Mouse (Mus musculus) layer of hippocampus, postnatal 10 days (tissue): ENCODE measurements around the gene Tmem98. TPM values are rescaled to one million over a fixed set of nuclear protein-coding genes. Genes with fewer than 3 reads are reported as not detected.

ENCODE experiments used
- DNase-seq, 2 experiments: peaks; one replicate each; pipeline ENCODE4 v3.0.0; 2021; ENCODE audit warnings: low spot score in 2 of 2
- long read RNA-seq: library from polyadenylated mRNA; stranded (forward); transcript quantifications from one replicate; pipeline ENCODE4 v2.0.0, GENCODE M21; 2023
- total RNA-seq, 2 experiments: library from RNA; stranded (reverse); gene quantifications; 2 replicates each; pipeline ENCODE4 v1.2.3; 2021

The Tmem98 gene
- 1 to 10 TPM; 5.8 to 6.3 TPM for total RNA-seq
- long read RNA-seq, transcript Tmem98-201 (7 exons, 1,633 nt): major isoform, 16 of 18 reads
- long read RNA-seq, partial matches to known transcripts: 1 of 18 reads
- long read RNA-seq, other reads (novel, unspliced or antisense): 1 of 18 reads

GRCm38 (mm10) chr11:80809993-80810821 is at the start of gene Tmem98:
Gene Tmem98, plus strand, starts transcription at chr11:80810175.
- DNase-seq: peak in 1 of 2 experiments; percentile 24

DNA sequence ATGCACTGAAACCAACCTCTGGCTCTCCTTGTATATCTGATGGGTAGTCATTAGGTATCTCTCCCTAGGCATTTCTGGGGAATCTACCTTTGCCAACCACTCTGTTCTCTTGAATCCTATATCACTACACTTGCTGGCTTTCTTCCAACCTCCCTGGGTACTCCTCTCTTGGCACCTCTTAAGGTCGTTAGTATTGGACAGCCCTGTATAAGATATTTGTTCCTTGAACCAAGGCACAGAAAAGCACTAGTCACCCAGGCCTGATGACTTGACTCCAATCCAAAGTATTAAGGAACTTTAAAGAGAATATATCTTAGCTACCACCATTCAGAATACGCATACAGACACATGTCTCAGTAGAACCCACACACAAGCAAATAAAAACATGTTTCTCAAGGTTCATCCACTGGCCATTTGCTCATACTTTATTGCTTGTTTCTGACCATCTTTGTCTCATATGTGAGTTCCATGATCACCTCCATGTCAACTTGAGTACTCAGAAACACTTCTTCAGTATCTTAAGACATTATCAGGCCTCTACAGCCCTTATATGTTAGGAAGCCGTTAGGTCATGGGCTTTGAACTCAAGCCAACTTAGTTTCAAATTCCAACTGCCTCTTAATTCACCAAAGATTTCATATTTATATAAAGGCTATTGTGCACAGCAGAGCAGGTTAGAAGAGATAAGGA is 48.5 kb upstream of the Tmem98 start:
- no peak for DNase-seq

GRCm38 (mm10) chr11:80762066-80762465 is 47.9 kb upstream of the Tmem98 start:
- DNase-seq: no peak

- no peak for DNase-seq
These were observed 43.9 kb upstream of the Tmem98 start for GRCm38 (mm10) chr11:80766068-80766467.

GRCm38 (mm10) chr11:80766472-80767319 is 43.3 kb upstream of the Tmem98 start:
- no peak for DNase-seq

DNA sequence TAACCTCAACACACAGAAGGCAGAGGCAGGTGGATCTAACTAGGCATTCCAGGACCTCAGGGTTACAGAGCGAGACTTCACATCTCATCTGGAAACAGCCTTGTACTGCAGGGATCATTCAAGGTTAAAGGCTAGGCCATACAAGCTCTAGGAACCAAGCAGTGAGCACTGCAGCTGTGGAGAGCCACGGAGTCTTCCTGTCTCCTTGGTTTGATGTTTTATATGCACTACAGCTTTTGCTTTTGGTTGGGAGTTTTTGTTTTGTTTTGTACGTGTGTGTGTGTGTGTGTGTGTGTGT is 42.7 kb upstream of the Tmem98 start:
- DNase-seq: no peak

DNA sequence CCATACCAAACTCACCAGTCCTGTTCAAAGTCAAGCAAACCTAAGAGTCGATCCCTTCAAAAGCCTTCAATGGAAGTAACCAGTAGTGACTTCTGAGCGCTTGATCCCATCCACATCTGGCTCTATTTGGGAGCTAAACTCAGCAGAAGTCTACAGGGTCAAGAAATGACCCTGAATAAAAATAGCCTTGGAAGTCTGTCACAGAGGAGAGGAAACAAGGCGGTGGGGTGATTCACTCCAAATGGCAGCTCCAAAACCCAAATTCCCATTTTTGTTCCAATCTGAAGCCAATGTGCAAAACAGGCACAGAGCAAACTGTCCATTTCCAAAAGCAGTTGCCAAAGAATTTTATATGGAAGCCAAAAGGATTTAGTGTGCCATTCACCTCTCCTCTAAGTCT is 38.8 kb upstream of the Tmem98 start:
- DNase-seq: no peak

DNA sequence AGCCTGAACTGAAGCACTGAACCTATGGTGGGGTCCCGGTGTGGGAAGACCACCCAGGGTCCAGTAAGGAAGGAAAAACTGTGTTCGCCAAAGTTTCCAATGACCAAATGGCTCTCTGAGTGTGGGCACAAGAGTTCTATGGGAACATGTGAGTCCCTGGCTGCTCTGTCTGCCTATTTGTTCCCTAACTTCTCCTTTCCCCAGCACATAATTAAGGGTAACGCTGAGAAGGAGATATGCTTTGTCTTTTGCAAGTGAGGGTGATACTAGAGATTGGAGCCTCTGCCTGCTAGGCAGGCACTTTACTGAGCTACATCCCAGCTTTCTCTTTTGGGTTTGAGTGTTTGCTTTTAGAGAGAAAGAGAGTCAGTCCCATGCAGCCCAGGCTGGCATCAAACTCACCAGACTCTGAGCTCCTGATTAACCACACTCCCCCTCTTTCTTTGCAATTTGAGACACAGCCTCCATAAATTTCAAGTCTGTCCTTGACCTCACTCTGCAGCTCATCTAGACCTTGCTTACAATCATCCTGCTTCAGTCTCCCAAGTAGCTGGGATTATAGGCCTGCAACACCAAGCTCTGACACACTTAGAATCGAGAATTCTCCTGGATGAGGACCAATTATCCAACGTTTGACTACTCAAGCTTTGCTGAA is 38.3 kb upstream of the Tmem98 start:
- no peak for DNase-seq

- DNase-seq: no peak
These were observed 37.3 kb upstream of the Tmem98 start for GRCm38 (mm10) chr11:80772595-80773210.

DNA sequence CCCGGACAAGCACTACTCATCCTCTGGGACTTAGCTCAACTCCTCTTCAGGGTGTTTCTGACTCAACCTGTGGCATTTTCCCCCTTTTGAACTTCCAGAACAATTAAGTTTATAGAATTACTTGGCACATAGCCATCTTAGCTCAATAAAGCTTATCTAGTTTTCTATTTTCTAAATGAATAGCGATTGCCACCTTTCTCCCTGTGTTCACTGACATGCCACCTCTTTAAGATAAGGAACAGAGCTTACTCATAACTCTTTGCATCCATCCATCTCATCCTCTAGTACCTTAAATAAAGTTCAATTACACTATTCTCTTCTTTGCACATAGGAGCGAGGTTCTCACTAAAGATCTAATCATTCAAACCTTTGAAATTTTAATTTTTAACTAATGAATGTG is 34.4 kb upstream of the Tmem98 start:
- no peak for DNase-seq

GRCm38 (mm10) chr11:80777708-80778107 is 32.3 kb upstream of the Tmem98 start:
- DNase-seq: no peak

GRCm38 (mm10) chr11:80778157-80778556 is 31.8 kb upstream of the Tmem98 start:
- no peak for DNase-seq

- no peak for DNase-seq
These were observed 31.0 kb upstream of the Tmem98 start for GRCm38 (mm10) chr11:80778916-80779526.

DNA sequence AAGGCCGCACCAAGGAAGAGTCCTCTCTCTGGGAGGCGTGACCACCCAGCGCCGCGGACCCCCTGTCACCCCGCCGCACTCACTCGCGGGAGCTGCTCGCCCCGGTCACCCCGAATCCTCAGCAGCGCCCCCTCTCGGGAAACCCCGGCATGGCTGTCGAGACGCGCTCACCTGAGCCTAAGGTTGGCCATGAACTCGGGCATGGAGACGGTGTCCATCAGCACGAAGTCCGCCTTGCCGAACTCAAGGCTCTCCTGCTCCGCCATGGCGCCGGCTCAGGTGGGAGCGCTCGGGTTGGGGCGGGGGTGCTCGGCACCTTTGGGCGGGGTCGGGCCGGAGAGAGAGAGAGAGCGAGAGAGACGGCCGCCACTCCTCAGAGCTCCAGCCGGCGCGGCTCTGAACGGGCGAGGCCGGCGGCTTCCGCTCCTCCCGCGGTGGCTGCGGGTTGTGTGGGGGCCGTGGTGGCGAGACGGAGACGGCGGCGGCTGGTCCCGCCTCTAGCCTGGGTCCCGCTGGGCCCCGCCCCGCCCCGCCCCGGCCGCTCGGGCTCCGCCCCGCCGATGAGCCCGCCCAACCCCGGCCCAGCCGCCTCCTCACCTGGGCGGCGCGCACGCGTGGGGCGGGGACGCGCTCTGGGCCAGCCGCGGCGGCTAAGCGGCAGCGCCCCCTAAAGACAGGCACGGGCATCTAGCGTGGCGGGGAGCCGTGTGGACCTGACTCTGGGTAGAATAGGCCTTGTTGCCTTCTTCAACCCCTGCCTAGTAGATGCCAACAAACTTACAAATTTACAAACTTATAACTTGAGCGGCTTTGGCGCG is 30.2 kb upstream of the Tmem98 start, which contains the start of gene Myo1d:
Gene Myo1d, minus strand, starts transcription at position 499 of the 818 bp plus-strand sequence.
- peak; percentile 80 to 89 for DNase-seq

- no peak for DNase-seq
These were observed 28.4 kb upstream of the Tmem98 start for GRCm38 (mm10) chr11:80781535-80781934.

DNA sequence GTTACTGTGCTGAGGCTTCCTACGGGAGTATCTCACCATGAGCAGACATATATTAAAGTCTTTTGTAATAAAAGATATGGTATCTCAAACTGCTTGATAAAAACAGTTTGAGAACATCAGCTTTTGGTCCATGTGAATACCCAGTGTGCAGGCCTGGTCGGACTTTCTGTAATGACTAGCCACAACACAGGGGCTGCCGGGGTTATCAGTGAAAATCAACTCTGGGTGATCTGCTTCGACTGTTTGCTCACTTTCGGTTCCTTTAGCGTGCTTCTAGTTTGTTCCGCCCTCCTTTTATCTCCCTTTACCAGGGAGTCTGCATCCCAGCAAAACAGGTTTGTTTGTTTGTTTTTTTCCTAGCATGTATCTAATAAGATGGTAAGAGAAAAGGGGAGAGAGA is 26.5 kb upstream of the Tmem98 start:
- no peak for DNase-seq

DNA sequence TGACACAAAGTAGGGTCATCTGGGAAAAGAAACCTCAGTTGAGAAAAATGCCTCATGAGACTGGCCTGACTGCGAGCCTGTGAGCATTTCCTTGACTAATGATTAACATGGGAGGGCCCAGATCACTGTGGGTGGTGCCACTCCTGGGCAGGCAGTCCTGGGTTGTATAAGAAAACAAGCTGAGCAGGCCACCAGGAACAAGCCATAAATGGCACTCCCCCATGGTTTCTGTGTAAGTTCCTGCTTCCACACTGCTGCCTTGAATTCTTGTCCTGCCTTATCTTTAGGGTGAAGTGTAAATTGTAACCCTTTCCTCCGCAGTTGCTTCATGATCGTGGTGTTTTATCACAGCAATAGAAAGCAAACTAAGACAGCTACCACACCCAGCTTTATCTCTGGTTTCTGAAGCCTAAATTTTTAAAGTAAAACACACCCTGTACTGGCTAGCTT is 25.7 kb upstream of the Tmem98 start:
- no peak for DNase-seq

- DNase-seq: no peak
These were observed 24.3 kb upstream of the Tmem98 start for GRCm38 (mm10) chr11:80785672-80786071.

DNA sequence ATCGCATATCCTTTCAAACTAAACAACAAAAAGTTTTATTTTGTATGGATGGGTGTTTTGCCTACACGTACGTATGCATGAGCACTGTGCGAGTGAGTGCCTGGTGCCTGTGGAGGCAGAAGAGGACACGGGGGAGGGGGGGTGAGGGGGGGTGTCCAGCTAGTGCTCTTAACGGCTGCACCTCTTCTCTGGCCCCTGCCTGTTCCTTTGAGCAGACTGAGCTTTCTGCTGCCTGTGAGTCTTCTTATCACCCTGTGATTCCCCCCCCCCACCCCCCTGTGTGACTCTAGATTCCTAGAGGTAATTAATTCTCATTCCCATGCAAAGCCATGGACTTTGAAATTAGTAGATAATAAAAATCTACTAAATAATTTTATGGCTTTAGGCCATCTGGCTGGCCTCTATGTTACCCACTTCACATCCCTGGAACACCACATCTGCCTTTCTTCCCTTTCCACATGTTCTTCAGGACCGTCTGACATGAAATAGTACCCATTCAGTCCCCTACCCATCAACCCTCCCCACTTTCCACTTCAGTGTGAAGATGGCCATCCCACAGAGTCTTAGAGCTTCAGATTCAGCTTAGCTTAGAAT is 20.2 kb upstream of the Tmem98 start:
- DNase-seq: no peak
